Mouse (Mus musculus) MEL (cell line): ENCODE measurements at regions not wholly inside any gene's neighbourhood (a gene's known extent, or its start where the extent isn't known, plus 50 kb on each side); places are given as distances from the start of the nearest gene placed in this dataset.

ENCODE experiments used
- DNase-seq: peaks from one replicate; pipeline ENCODE4 v3.0.0; 2011; ENCODE audit warnings: low read depth, low spot score
- H3K27ac ChIP-seq: 2 replicates; pipeline ENCODE4 v1.5.1; 2012; ENCODE audit warnings: low read depth, mild to moderate bottlenecking, control low read depth, low read length, moderate library complexity; ENCODE audit not compliant: control insufficient read depth
- H3K27me3 ChIP-seq, 2 experiments: fragments of 150-350 bp in 1 of 2; sonication (generic) in 1 of 2; 2 replicates each; pipeline ENCODE4 v1.6.1; 2012; ENCODE audit warnings: low read length in 2 of 2, mild to moderate bottlenecking in 2 of 2, improper control_type of control experiment in 1 of 2, moderate library complexity in 1 of 2; ENCODE audit not compliant: insufficient read depth in 2 of 2, control insufficient read depth in 1 of 2
- H3K36me3 ChIP-seq, 2 experiments: 2 replicates each; pipeline ENCODE4 v1.6.1; 2012 to 2014; ENCODE audit warnings: low read length in 2 of 2, improper control_type of control experiment in 1 of 2, inconsistent platforms in 1 of 2, mild to moderate bottlenecking in 1 of 2; ENCODE audit not compliant: insufficient read depth in 2 of 2, control insufficient read depth in 1 of 2
- H3K4me1 ChIP-seq, 2 experiments: fragments of 150-350 bp in 1 of 2; sonication (generic) in 1 of 2; 2 replicates each; pipeline ENCODE4 v1.6.1; 2012; ENCODE audit warnings: low read length in 2 of 2, improper control_type of control experiment in 1 of 2, mild to moderate bottlenecking in 1 of 2; ENCODE audit not compliant: insufficient read depth in 2 of 2, control insufficient read depth in 1 of 2
- H3K4me3 ChIP-seq, 2 experiments: fragments of 150-350 bp in 1 of 2; sonication (generic) in 1 of 2; 2 replicates each; pipeline ENCODE4 v1.5.1; 2012; ENCODE audit warnings: low read depth in 2 of 2, low read length in 2 of 2, mild to moderate bottlenecking in 2 of 2, moderate library complexity in 2 of 2, control low read depth in 1 of 2, improper control_type of control experiment in 1 of 2; ENCODE audit not compliant: control insufficient read depth in 1 of 2, insufficient read depth in 1 of 2
- H3K79me2 ChIP-seq: 2 replicates; pipeline ENCODE4 v1.6.1; 2012; ENCODE audit warnings: mild to moderate bottlenecking, low read length, moderate library complexity; ENCODE audit not compliant: control insufficient read depth, poor library complexity, insufficient read depth
- H3K9ac ChIP-seq: 2 replicates; pipeline ENCODE4 v1.6.1; 2012; ENCODE audit warnings: low read depth, mild to moderate bottlenecking, control low read depth, low read length, moderate library complexity; ENCODE audit not compliant: control insufficient read depth, poor library complexity, severe bottlenecking
- H3K9me3 ChIP-seq: fragments of 150-350 bp; sonication (generic); replicated peaks from 2 replicates; pipeline ENCODE4 v1.6.1; 2012; ENCODE audit warnings: mild to moderate bottlenecking, low read length, improper control_type of control experiment, moderate library complexity; ENCODE audit not compliant: insufficient read depth
- CTCF ChIP-seq, 3 experiments: IDR thresholded peaks in 2 of 3; conservative IDR thresholded peaks in 1 of 3; 2 replicates each; pipeline ENCODE4 v1.5.1; 2011 to 2012; ENCODE audit warnings: low read length in 3 of 3, low read depth in 2 of 3, mild to moderate bottlenecking in 2 of 3, improper control_type of control experiment in 1 of 3, inconsistent platforms in 1 of 3, mixed read lengths in 1 of 3, moderate library complexity in 1 of 3; ENCODE audit not compliant: control insufficient read depth in 1 of 3, insufficient read depth in 1 of 3, poor library complexity in 1 of 3, severe bottlenecking in 1 of 3
- E2F4 ChIP-seq: IDR thresholded peaks from 2 replicates; pipeline ENCODE4 v1.6.1; 2011; ENCODE audit warnings: low read depth, low read length, improper control_type of control experiment, borderline replicate concordance
- ELF1 ChIP-seq: IDR thresholded peaks from 2 replicates; pipeline ENCODE4 v1.6.1; 2014; ENCODE audit warnings: low read depth, mild to moderate bottlenecking, inconsistent platforms, low read length, improper control_type of control experiment, moderate library complexity
- EP300 ChIP-seq, 2 experiments: IDR thresholded peaks; 2 replicates each; pipeline ENCODE4 v1.6.1; 2011; ENCODE audit warnings: improper control_type of control experiment in 2 of 2, low read length in 2 of 2, low read depth in 1 of 2, mild to moderate bottlenecking in 1 of 2
- ETS1 ChIP-seq: IDR thresholded peaks from 2 replicates; pipeline ENCODE4 v1.6.1; 2012; ENCODE audit warnings: low read depth, mild to moderate bottlenecking, inconsistent platforms, low read length, improper control_type of control experiment, moderate library complexity
- HCFC1 ChIP-seq: IDR thresholded peaks from 2 replicates; pipeline ENCODE4 v1.6.1; 2012; ENCODE audit warnings: low read depth, mild to moderate bottlenecking, inconsistent platforms, low read length, improper control_type of control experiment, moderate library complexity
- MAX ChIP-seq: IDR thresholded peaks from 2 replicates; pipeline ENCODE4 v1.6.1; 2011; ENCODE audit warnings: low read length, improper control_type of control experiment
- MEF2A ChIP-seq: IDR thresholded peaks from 2 replicates; pipeline ENCODE4 v1.6.1; 2014; ENCODE audit warnings: low read depth, mild to moderate bottlenecking, inconsistent platforms, low read length, improper control_type of control experiment; ENCODE audit not compliant: poor library complexity, insufficient replicate concordance, severe bottlenecking; ENCODE audit errors: extremely low read depth
- MXI1 ChIP-seq: IDR thresholded peaks from 2 replicates; pipeline ENCODE4 v1.6.1; 2011; ENCODE audit warnings: mild to moderate bottlenecking, low read depth, low read length, improper control_type of control experiment
- MYC ChIP-seq: IDR thresholded peaks from 2 replicates; pipeline ENCODE4 v1.6.1; 2011; ENCODE audit warnings: low read depth, mild to moderate bottlenecking, low read length, improper control_type of control experiment, moderate library complexity
- NRF1 ChIP-seq: IDR thresholded peaks from 2 replicates; pipeline ENCODE4 v1.6.1; 2014; ENCODE audit warnings: low read depth, mild to moderate bottlenecking, inconsistent platforms, low read length, improper control_type of control experiment, moderate library complexity; ENCODE audit not compliant: poor library complexity, insufficient read depth, severe bottlenecking
- RCOR1 ChIP-seq: IDR thresholded peaks from 2 replicates; pipeline ENCODE4 v1.6.1; 2012; ENCODE audit warnings: low read depth, mild to moderate bottlenecking, inconsistent platforms, low read length, improper control_type of control experiment
- SIN3A ChIP-seq: IDR thresholded peaks from 2 replicates; pipeline ENCODE4 v1.6.1; 2012; ENCODE audit warnings: low read length, improper control_type of control experiment, inconsistent platforms
- TAL1 ChIP-seq: IDR thresholded peaks from 2 replicates; pipeline ENCODE4 v1.6.1; 2012; ENCODE audit warnings: mild to moderate bottlenecking, inconsistent platforms, low read length, moderate library complexity, mixed read lengths
- TBP ChIP-seq: IDR thresholded peaks from 2 replicates; pipeline ENCODE4 v1.8.0; 2011; ENCODE audit warnings: low read depth, low read length, improper control_type of control experiment
- TCF12 ChIP-seq: IDR thresholded peaks from 2 replicates; pipeline ENCODE4 v1.6.1; 2014; ENCODE audit warnings: low read depth, mild to moderate bottlenecking, inconsistent platforms, low read length, improper control_type of control experiment, moderate library complexity
- USF1 ChIP-seq: IDR thresholded peaks from 2 replicates; pipeline ENCODE4 v1.6.1; 2014; ENCODE audit warnings: low read depth, mild to moderate bottlenecking, inconsistent platforms, low read length, improper control_type of control experiment, moderate library complexity
- USF2 ChIP-seq, 2 experiments: IDR thresholded peaks; 2 replicates each; pipeline ENCODE4 v1.6.1; 2011 to 2012; ENCODE audit warnings: improper control_type of control experiment in 2 of 2, low read length in 2 of 2, borderline replicate concordance in 1 of 2, inconsistent platforms in 1 of 2, low read depth in 1 of 2, mild to moderate bottlenecking in 1 of 2; ENCODE audit not compliant: insufficient read depth in 1 of 2
- ZC3H11A ChIP-seq: IDR thresholded peaks from 2 replicates; pipeline ENCODE4 v1.6.1; 2012; ENCODE audit warnings: low read depth, mild to moderate bottlenecking, inconsistent platforms, low read length, improper control_type of control experiment
- ZNF384 ChIP-seq: IDR thresholded peaks from 2 replicates; pipeline ENCODE4 v1.6.1; 2012; ENCODE audit warnings: low read depth, mild to moderate bottlenecking, inconsistent platforms, low read length, improper control_type of control experiment

- Histone ChIP-seq H3K9me3 (no peaks in the 10 kb centered on the region), H3K4me3 (no peak overlapping the region), H3K79me2 (no peaks in the 10 kb centered on the region), H3K36me3 (no peaks in the 10 kb centered on the region), H3K27me3 (no peaks in the 10 kb centered on the region; a peak in 1 of 4 replicates), H3K4me1 (no peaks in the 10 kb centered on the region), H3K27ac (no peak overlapping the region), H3K9ac (no peak overlapping the region)
- DNase-seq = no peak
- TF ChIP-seq SIN3A (no peak), USF1 (no peak), E2F4 (no peak), MXI1 (no peak), MYC (no peak), RCOR1 (no peak), TCF12 (no peak), USF2 (IDR thresholded peaks at IDR 0.05; ENCODE audit: borderline replicate concordance in 1 of 2, insufficient read depth in 1 of 2, low read depth in 1 of 2, low read length in 2 of 2) (no peak), ZC3H11A (no peak), TBP (no peak), MAX (no peak), HCFC1 (no peak), MEF2A (no peak), ELF1 (no peak), NRF1 (no peak), EP300 (IDR thresholded peaks at IDR 0.05; ENCODE audit: low read depth in 1 of 2, low read length in 2 of 2) (no peak), CTCF (IDR thresholded peaks at IDR 0.05 in 2 of 3, conservative IDR thresholded peaks at IDR 0.05 in 1 of 3; ENCODE audit: control insufficient read depth in 1 of 3, insufficient read depth in 1 of 3, low read depth in 2 of 3, low read length in 3 of 3, poor library complexity in 1 of 3, severe bottlenecking in 1 of 3) (no peak), ETS1 (no peak), ZNF384 (no peak)
Observed at GRCm38 (mm10) chr1:128663207-128663606, 71.1 kb upstream of the Cxcr4 start.

GRCm38 (mm10) chr1:128659857-128660256 lies 67.8 kb upstream of the Cxcr4 start:
- H3K79me2 ChIP-seq = no peaks in the 10 kb centered on the region
- H3K9me3 ChIP-seq = no peaks in the 10 kb centered on the region
- no peaks in the 10 kb centered on the region for H3K4me1 ChIP-seq
- H3K27me3 ChIP-seq = no peaks in the 10 kb centered on the region; a peak in 1 of 4 replicates
- TF ChIP-seq TAL1 = no peak
- TF ChIP-seq, all 39 proteins: peak for 0
- H3K9ac ChIP-seq = no peak overlapping the region
- no peak overlapping the region for H3K27ac ChIP-seq
- H3K4me3 ChIP-seq = no peak overlapping the region
- no peaks in the 10 kb centered on the region for H3K36me3 ChIP-seq
- no peak for DNase-seq
